ENCODE assay signal across 16 mouse cellular contexts in the genomic region with DNA sequence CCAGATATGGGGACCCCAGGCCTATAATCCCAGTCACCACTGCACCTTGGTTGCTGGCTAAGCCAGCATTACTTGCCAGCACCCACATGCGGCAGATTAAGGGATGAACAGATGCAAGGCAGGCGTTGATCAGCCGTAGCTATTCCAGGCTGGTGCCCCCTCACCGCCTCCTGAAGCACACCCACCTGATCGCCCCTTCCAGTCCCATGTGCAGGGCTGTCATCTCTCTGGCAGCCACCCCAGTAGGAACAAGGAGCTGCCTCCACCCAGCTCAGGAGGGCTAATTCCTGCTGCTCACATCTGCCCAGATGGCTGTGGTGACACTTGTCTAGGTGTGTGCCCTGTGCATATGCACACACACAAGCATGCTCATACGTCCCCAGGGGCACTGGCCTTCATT.
"Had no signal": no experiment of that assay in that cellular context is flagged by ENCODE, and none has a peak within 500 bp of the region (broad histone marks: within the 10 kb centered on the region; RNA-seq: fewer than 3 reads in every experiment).

No protein-coding gene starts in this region.

- H3K4me3 ChIP-seq: liver, embryonic 13.5 days; midbrain, embryonic 10.5 days; neural tube, embryonic 12.5 days; neural tube, embryonic 15.5 days; stomach, embryonic 15.5 days had no signal

- DNase-seq: kidney, adult 18-20 months; kidney, adult 9 months; kidney, postnatal 14 days; kidney, postnatal 4 days; layer of hippocampus, adult 9-11 months; liver, embryonic 13.5 days; lung, adult 2 months; lung, postnatal 14 days; lung, postnatal 4 days; midbrain, embryonic 14.5 days; spleen, adult 18-20 months; thymus, postnatal 36 days had no signal

- H3K27ac ChIP-seq: liver, embryonic 13.5 days; midbrain, embryonic 10.5 days; neural tube, embryonic 12.5 days; neural tube, embryonic 15.5 days; stomach, embryonic 15.5 days had no signal
